Mouse (Mus musculus) stomach, postnatal 0 days (tissue): Measurements from ENCODE around the gene Gm5105. TPM values are rescaled to one million over a fixed set of nuclear protein-coding genes. Genes with fewer than 3 reads are reported as not detected.

Experiments
- ATAC-seq: fragments of 200-750 bp; cut with Nextera tagmentation; 2 replicates; pipeline ENCODE4 v1.8.0; 2017; ENCODE audit not compliant: low FRiP score, low TSS enrichment
- DNase-seq: peaks from one replicate; pipeline ENCODE4 v3.0.0-alpha.2; 2016; ENCODE audit warnings: low spot score
- H3K27ac ChIP-seq: fragments of 300-500 bp; sonication (generic); replicated peaks from 2 replicates; pipeline ENCODE4 v1.5.1; 2014; ENCODE audit warnings: mild to moderate bottlenecking, control low read depth
- H3K27me3 ChIP-seq: fragments of 300-500 bp; sonication (generic); 2 replicates; pipeline ENCODE4 v1.6.1; 2014; ENCODE audit warnings: low read length; ENCODE audit not compliant: control insufficient read depth, insufficient read depth
- H3K36me3 ChIP-seq: fragments of 300-500 bp; sonication (generic); 2 replicates; pipeline ENCODE4 v1.6.1; 2014; ENCODE audit warnings: low read length, mixed read lengths; ENCODE audit not compliant: control insufficient read depth, insufficient read depth
- H3K4me1 ChIP-seq: fragments of 300-500 bp; sonication (generic); replicated peaks from 2 replicates; pipeline ENCODE4 v1.6.1; 2014; ENCODE audit warnings: antibody characterized with exemption; ENCODE audit not compliant: control insufficient read depth, insufficient read depth
- H3K4me2 ChIP-seq: fragments of 300-500 bp; sonication (generic); replicated peaks from 2 replicates; pipeline ENCODE4 v1.6.1; 2014; ENCODE audit warnings: low read depth, mild to moderate bottlenecking, control low read depth, moderate library complexity
- H3K4me3 ChIP-seq: fragments of 300-500 bp; sonication (generic); 2 replicates; pipeline ENCODE4 v1.5.1; 2014; ENCODE audit warnings: low read depth, low read length, control low read depth
- H3K9ac ChIP-seq: fragments of 300-500 bp; sonication (generic); 2 replicates; pipeline ENCODE4 v1.6.1; 2014; ENCODE audit warnings: mild to moderate bottlenecking, low read length, control low read depth, mixed read lengths
- H3K9me3 ChIP-seq: fragments of 300-500 bp; sonication (generic); 2 replicates; pipeline ENCODE4 v1.6.1; 2016; ENCODE audit warnings: low read length; ENCODE audit not compliant: control insufficient read depth
- CTCF ChIP-seq: IDR thresholded peaks from 2 replicates; pipeline ENCODE4 v1.5.1; 2016; ENCODE audit warnings: antibody characterized with exemption, low read depth, mild to moderate bottlenecking, moderate library complexity
- EP300 ChIP-seq: optimal IDR thresholded peaks from 2 replicates; pipeline ENCODE3; 2016; ENCODE audit warnings: antibody characterized with exemption
- WGBS: fragments of 180-500 bp; shearing (Covaris S2); extraction: QIAGEN DNeasy Blood & Tissue Kit; methylation state at CpG from one replicate; pipeline ENCODE4 v1.1.7; 2014; 5-methylcytosine and 5-hydroxymethylcytosine counted together
- polyA plus RNA-seq: library from polyadenylated mRNA; unstranded; fragments of >200 nt; fragmentation: Nextera tagmentation; extraction: Ambion mirVana; gene quantifications from 2 replicates; pipeline ENCODE4 v1.2.1, GENCODE M21; 2015

Gm5105 gene
- polyA plus RNA-seq, 1 experiment from 2014 or later, result not detected

DNA sequence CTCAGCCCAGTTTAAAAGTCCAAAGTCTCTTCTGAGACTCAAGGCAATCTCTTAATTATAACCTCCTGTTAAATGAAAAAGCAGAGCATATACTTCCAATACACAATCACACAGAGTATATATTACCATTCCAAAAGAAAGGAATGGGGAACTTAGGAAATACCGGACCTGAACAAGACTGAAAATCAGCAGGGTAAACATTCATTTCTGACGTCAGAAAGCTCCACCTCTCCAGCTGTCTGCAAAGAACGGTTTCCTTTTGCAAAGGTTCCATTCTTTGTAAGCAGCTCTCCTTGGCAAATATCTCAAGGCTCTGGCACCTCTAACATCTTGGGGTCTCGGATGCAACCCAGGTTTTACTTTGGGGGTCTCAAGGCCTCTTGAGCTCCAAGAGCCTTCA, 54.8 kb downstream of the Gm5105 start:
- H3K36me3 ChIP-seq, result no peaks in the 10 kb centered on the region
- H3K9me3 ChIP-seq, result no peaks in the 10 kb centered on the region
- no peak overlapping the region for H3K27ac ChIP-seq
- TF ChIP-seq EP300 (no peak), CTCF (no peak)
- H3K4me3 ChIP-seq, result no peak overlapping the region
- no peak overlapping the region for H3K9ac ChIP-seq
- H3K4me2 ChIP-seq, result no peak overlapping the region
- no peaks in the 10 kb centered on the region for H3K4me1 ChIP-seq
- no peak for DNase-seq
- no peaks in the 10 kb centered on the region for H3K27me3 ChIP-seq
- ATAC-seq, result no peak
- 29% methylated on average over 4 of the region's 4 CpGs for WGBS

DNA sequence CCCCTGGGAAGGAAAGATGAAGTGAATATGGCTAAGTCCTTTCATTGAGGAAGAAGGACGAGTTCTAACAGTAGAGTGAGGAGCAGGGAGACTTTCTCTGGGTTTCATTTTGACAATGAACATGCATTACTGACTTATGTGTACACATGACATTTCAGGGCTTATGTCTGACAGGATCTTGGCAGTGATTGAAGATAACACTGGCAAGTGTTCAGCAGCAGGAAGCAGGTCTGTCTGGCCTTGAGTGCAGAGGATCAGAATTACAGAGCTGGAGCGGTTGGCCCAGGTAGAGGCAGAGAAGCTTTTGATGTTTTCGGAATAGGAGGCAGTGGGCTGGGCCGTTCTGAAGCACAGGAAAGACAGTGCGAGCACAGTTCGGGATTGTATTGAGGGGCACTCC, 59.0 kb downstream of the Gm5105 start:
- H3K4me2 ChIP-seq, result no peak overlapping the region
- no peak for ATAC-seq
- no peak for TF ChIP-seq EP300
- no peak for TF ChIP-seq CTCF
- no peaks in the 10 kb centered on the region for H3K9me3 ChIP-seq
- H3K36me3 ChIP-seq, result no peaks in the 10 kb centered on the region
- no peaks in the 10 kb centered on the region for H3K27me3 ChIP-seq
- DNase-seq, result no peak
- H3K4me1 ChIP-seq, result no peaks in the 10 kb centered on the region
- 31% methylated on average over 6 of the region's 6 CpGs for WGBS
- H3K4me3 ChIP-seq, result no peak overlapping the region
- H3K27ac ChIP-seq, result no peak overlapping the region
- no peak overlapping the region for H3K9ac ChIP-seq

DNA sequence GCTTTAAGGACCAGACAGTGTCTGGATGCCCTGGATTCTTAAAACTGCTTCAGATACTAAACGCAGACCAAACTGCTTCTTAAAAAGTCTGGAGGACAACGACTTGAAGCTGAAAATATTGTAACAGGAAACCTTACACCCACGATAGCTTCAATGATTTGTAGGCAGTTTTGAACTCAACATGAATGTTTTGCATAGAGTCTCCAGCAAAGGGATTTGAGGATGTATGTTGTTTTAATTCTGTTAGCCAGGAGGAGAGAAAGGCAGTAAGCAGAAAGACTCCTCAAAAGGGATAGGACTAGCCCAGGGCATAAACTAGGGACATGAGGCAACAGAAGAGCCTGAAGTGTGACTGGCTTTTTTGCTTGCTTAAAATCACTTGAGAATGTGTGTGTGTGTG, 60.3 kb downstream of the Gm5105 start:
- H3K9me3 ChIP-seq, result no peaks in the 10 kb centered on the region
- no peak for DNase-seq
- WGBS, result 46% methylated on average over 3 of the region's 3 CpGs

DNA sequence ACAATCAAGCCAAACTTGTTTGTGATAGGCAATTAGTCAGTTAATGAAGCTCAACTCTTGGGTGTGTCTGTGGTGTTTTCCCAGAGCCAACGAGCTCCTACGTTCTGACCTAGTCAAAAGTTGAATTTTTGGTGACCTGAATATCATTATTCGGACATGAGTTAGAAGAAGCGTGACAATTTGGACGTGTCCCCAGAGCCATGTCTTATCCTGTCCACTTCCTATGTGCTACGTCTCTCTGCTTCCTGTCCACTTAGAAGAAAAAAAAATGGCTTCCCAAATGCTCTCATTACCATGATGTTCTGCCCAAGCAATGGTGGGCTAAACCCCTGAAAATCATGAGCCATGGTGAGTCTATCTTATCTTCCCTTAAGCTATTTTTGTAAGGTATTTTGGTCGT, 63.9 kb downstream of the Gm5105 start:
- Histone ChIP-seq H3K27me3 (no peaks in the 10 kb centered on the region), H3K9me3 (no peaks in the 10 kb centered on the region), H3K27ac (no peak overlapping the region), H3K4me1 (0 out of 2 replicates have a peak, but pooled peaks cover 2% of the 10 kb centered on the region), H3K4me3 (no peak overlapping the region), H3K36me3 (no peaks in the 10 kb centered on the region), H3K9ac (no peak overlapping the region), H3K4me2 (no peak overlapping the region)
- 84% methylated on average over 7 of the region's 7 CpGs for WGBS
- no peak for TF ChIP-seq EP300
- no peak for TF ChIP-seq CTCF
- DNase-seq (no peak), ATAC-seq (no peak)

More for the DNA sequence above, 60.3 kb downstream of the Gm5105 start:
- no peaks in the 10 kb centered on the region for H3K27me3 ChIP-seq
- no peak for TF ChIP-seq CTCF
- TF ChIP-seq EP300, result no peak
- no peaks in the 10 kb centered on the region for H3K36me3 ChIP-seq
- H3K4me3 ChIP-seq, result no peak overlapping the region
- ATAC-seq, result no peak
- H3K9ac ChIP-seq, result no peak overlapping the region
- H3K4me1 ChIP-seq, result no peaks in the 10 kb centered on the region
- no peak overlapping the region for H3K4me2 ChIP-seq
- no peak overlapping the region for H3K27ac ChIP-seq

DNA sequence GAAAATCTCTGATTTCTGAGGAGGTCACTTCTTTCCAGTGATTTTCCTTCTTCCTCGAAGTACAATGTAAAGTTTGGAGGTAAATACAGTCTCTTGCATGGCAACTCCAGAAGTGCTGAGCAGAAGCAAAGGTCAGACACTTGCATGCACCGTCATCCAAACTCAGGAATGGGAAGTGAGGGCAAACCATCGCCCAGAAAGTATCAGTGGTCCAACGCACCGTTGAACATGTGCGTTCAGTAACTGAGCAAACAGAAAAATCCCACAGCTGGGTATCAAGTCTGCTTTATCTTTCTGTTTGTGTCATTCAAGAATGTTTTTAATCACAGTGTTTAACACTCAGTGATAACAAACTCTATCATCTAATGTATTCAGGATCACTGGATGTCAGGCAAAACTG, 64.6 kb downstream of the Gm5105 start:
- Histone ChIP-seq H3K4me1 (0 out of 2 replicates have a peak, but pooled peaks cover 2% of the 10 kb centered on the region), H3K4me3 (no peak overlapping the region), H3K9ac (no peak overlapping the region), H3K27ac (no peak overlapping the region), H3K4me2 (no peak overlapping the region), H3K27me3 (no peaks in the 10 kb centered on the region), H3K36me3 (no peaks in the 10 kb centered on the region), H3K9me3 (no peaks in the 10 kb centered on the region)
- no peak for TF ChIP-seq CTCF
- TF ChIP-seq EP300, result no peak
- DNase-seq (no peak), ATAC-seq (no peak)
- WGBS, result 54% methylated on average over 6 of the region's 6 CpGs

DNA sequence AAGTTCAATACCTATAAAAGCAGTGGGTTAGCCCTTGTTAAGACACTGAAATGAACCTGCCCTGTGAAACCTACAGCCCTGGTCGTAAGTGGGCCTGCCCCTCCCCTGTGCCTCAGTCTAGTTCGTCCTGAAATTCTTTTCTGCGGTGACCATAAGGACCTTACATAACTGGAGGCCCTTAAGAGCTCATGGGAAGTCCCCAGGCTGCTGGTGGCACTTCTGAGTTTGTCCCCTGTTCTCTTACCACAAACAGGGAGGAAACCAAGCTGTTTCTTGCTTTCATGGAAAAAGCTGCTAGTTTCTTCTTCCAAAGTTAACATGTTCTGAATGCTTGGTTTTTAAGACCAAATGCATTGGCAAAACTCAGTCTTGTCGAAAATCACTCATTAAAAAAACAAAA, 65.3 kb downstream of the Gm5105 start:
- Histone ChIP-seq H3K27me3 (no peaks in the 10 kb centered on the region), H3K4me3 (no peak overlapping the region), H3K9me3 (no peaks in the 10 kb centered on the region), H3K9ac (no peak overlapping the region), H3K27ac (no peak overlapping the region), H3K4me2 (no peak overlapping the region), H3K36me3 (no peaks in the 10 kb centered on the region), H3K4me1 (0 out of 2 replicates have a peak, but pooled peaks cover 2% of the 10 kb centered on the region)
- DNase-seq, result no peak
- WGBS, result 77% methylated on average over 4 of the region's 4 CpGs
- TF ChIP-seq CTCF (no peak), EP300 (no peak)
- ATAC-seq, result no peak
